Mouse (Mus musculus) embryonic facial prominence, embryonic 12.5 days (tissue): ENCODE data around the gene Gemin2. TPM values are rescaled to one million over a fixed set of nuclear protein-coding genes. Genes with fewer than 3 reads are reported as not detected.
"Not testable (repeated sequence)": the region's sequence is repeated elsewhere in the genome, so short reads cannot be mapped to it uniquely, and the experiment has no call there.

Source experiments
- ATAC-seq: fragments of 200-750 bp; cut with Nextera tagmentation; 2 replicates; pipeline ENCODE4 v1.8.0; 2017; ENCODE audit not compliant: insufficient number of reproducible peaks, insufficient read depth, low FRiP score, low TSS enrichment
- H3K27ac ChIP-seq: fragments of 300-500 bp; sonication (generic); 2 replicates; pipeline ENCODE4 v1.5.1; 2016; ENCODE audit warnings: mild to moderate bottlenecking
- H3K27me3 ChIP-seq: fragments of 300-500 bp; sonication (generic); 2 replicates; pipeline ENCODE4 v1.6.1; 2016; ENCODE audit warnings: mild to moderate bottlenecking, moderate library complexity
- H3K36me3 ChIP-seq: fragments of 300-500 bp; sonication (generic); 2 replicates; pipeline ENCODE4 v1.6.1; 2016; ENCODE audit warnings: mild to moderate bottlenecking
- H3K4me1 ChIP-seq: fragments of 300-500 bp; sonication (generic); 2 replicates; pipeline ENCODE4 v1.6.1; 2016
- H3K4me2 ChIP-seq: fragments of 300-500 bp; sonication (generic); replicated peaks from 2 replicates; pipeline ENCODE4 v1.6.1; 2016; ENCODE audit warnings: mild to moderate bottlenecking, moderate library complexity
- H3K4me3 ChIP-seq: fragments of 300-500 bp; sonication (generic); 2 replicates; pipeline ENCODE4 v1.5.1; 2016; ENCODE audit warnings: mild to moderate bottlenecking
- H3K9ac ChIP-seq: fragments of 300-500 bp; sonication (generic); 2 replicates; pipeline ENCODE4 v1.6.1; 2016; ENCODE audit warnings: mild to moderate bottlenecking, moderate library complexity
- H3K9me3 ChIP-seq: fragments of 300-500 bp; sonication (generic); 2 replicates; pipeline ENCODE4 v1.6.1; 2016; ENCODE audit warnings: mild to moderate bottlenecking, moderate library complexity
- WGBS: fragments of 180-500 bp; shearing (Covaris S2); methylation state at CpG from one replicate; pipeline ENCODE4 v1.1.7; 2016; 5-methylcytosine and 5-hydroxymethylcytosine counted together
- polyA plus RNA-seq: library from polyadenylated mRNA; unstranded; fragments of >200 nt; fragmentation: Nextera tagmentation; extraction: Ambion mirVana; gene quantifications from 2 replicates; pipeline ENCODE4 v1.2.1, GENCODE M21; 2016

Gemin2 gene
- polyA plus RNA-seq, 1 experiment from 2014 or later, result 36.6 TPM

DNA sequence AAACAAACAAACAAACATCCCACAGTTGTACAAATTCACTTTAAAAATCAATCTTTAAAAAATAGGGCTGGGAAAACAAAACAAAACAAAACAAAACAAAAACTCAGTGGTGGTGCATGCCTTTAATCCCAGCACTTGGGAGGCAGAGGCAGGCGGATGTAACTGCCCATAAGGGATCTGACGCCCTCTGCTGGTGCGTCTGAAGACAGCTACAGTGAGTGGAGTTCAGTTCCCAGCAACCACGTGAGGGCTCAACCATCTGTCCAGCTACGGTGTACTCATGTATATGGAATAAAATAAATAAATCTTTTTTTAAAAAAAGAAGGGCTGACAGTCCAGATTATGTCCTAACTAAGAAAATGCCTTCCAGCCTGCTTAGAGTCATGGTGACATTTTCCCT, 18.9 kb downstream of the Gemin2 start:
- WGBS, result 70% methylated on average over 5 of the region's 5 CpGs
- no peak overlapping the region for H3K4me2 ChIP-seq
- ATAC-seq, result no peak
- H3K27me3 ChIP-seq, result no peaks in the 10 kb centered on the region
- H3K9me3 ChIP-seq, result no peaks in the 10 kb centered on the region
- H3K4me3 ChIP-seq, result no peak overlapping the region
- H3K36me3 ChIP-seq, result peaks cover 17% of the 10 kb centered on the region
- no peaks in the 10 kb centered on the region for H3K4me1 ChIP-seq
- H3K9ac ChIP-seq, result no peak overlapping the region
- H3K27ac ChIP-seq, result no peak overlapping the region

GRCm38 (mm10) chr12:59039162-59039970, 26.2 kb downstream of the Gemin2 start:
- H3K4me2 ChIP-seq, result 0 out of 2 replicates have a peak overlapping the region, but pooled peaks have one; percentile 2
- 63% methylated on average over 10 of the region's 10 CpGs for WGBS
- no peaks in the 10 kb centered on the region for H3K9me3 ChIP-seq
- no peak for ATAC-seq
- no peaks in the 10 kb centered on the region for H3K4me1 ChIP-seq
- peaks cover 20% of the 10 kb centered on the region for H3K36me3 ChIP-seq
- no peak overlapping the region for H3K27ac ChIP-seq
- no peak overlapping the region for H3K4me3 ChIP-seq
- H3K9ac ChIP-seq, result no peak overlapping the region
- no peaks in the 10 kb centered on the region for H3K27me3 ChIP-seq

DNA sequence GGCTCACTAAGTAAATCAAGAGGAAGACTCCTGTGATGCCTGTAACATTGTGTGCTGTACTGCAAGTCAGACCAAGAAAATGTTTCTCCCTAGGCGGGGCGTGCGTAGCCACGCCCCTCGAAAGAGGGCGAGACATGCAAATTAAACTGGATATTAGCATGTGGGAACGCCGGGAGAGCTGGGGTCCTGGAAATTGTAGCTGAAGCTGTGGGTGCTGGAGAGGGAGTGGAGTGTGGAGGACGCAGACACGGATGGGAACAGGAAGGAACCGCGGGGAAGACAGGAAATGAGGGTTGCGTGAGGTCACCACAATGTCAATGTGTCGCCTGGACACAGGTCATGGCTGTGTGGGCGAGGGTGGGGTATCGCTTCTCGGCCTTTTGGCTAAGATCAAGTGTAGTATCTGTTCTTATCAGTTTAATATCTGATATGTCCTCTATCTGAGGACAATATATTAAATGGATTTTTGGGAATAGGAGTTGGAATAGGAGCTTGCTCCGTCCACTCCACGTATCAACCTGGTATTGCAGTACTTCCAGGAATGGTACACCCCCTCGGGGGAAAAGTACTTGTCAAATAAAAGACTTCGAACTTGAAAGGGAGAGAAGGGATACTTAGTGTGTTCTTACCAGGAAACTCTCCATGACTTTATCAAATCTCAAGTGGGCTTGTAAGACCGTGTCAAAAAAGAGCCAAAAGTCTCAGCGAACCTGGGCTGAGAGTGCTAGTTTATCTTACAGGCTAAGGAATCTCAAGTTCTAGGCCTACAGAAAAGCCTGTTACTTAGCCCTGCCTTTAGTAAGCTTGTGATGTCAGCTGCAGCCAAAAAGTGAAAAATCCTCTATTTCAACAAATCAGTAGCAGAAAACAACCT, 27.0 kb downstream of the Gemin2 start:
- Histone ChIP-seq H3K9me3 (no peaks in the 10 kb centered on the region), H3K4me3 (no peak overlapping the region), H3K27me3 (no peaks in the 10 kb centered on the region), H3K27ac (peak overlapping the region; percentile 55; the same call in 1 of the 2 replicates), H3K4me2 (peak overlapping the region; percentile 2; the same call in 1 of the 2 replicates), H3K36me3 (peaks cover 28% of the 10 kb centered on the region), H3K9ac (no peak overlapping the region), H3K4me1 (no peaks in the 10 kb centered on the region)
- peak; percentile 74; the same call in 1 of the 2 replicates for ATAC-seq
- 2% methylated on average over 23 of the region's 23 CpGs for WGBS

DNA sequence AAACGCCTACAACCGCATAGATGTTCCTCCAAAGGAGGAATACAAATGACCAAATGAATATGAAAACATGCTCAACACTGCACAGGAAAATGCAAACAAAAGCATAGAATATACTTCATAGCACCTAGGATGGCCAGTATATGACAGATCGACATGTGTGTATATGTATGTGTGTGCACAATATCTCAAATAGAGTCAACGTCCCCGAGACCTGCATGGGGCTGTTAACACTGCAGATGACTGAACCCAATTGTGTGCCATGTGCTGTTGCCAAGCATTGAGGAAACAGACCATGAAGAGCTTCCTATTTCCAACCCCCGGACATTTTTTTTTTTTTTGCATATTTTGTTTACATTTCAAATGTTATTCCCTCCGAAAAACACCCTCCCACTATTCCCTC, 27.7 kb downstream of the Gemin2 start:
- 0 out of 2 replicates have a peak, but pooled peaks have one; percentile 60 for ATAC-seq
- Histone ChIP-seq H3K4me2 (no peak overlapping the region), H3K4me3 (no peak overlapping the region), H3K9ac (no peak overlapping the region), H3K9me3 (no peaks in the 10 kb centered on the region), H3K27ac (no peak overlapping the region), H3K36me3 (peaks cover 34% of the 10 kb centered on the region), H3K27me3 (no peaks in the 10 kb centered on the region), H3K4me1 (no peaks in the 10 kb centered on the region)
- WGBS, result 21% methylated on average over 7 of the region's 7 CpGs

GRCm38 (mm10) chr12:59052470-59052869, 39.3 kb downstream of the Gemin2 start:
- Histone ChIP-seq H3K4me2 (no peak overlapping the region), H3K36me3 (peaks cover 46% of the 10 kb centered on the region; the same call in 1 of the 2 replicates), H3K27ac (no peak overlapping the region), H3K4me1 (no peaks in the 10 kb centered on the region), H3K27me3 (no peaks in the 10 kb centered on the region), H3K9ac (no peak overlapping the region), H3K4me3 (no peak overlapping the region), H3K9me3 (no peaks in the 10 kb centered on the region)
- 96% methylated on average over 3 of the region's 3 CpGs for WGBS
- no peak for ATAC-seq

DNA sequence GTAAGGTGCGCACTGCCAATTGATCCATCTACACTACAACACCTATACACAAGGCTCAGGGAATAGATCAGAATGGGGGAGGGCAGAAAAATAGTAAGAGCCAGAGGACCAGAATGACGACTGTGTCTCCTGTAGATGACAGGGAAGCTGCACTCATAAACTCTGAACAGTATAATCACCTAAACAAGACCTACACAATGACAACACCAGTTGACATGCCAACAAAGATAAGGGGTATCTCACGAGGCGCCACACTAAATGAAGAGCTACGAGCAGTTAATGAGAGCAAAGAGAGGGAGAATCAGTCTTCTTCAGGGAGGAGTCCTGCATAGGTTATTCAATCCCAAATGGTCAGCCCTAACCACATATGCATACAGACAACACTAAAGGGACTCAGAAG, 40.0 kb downstream of the Gemin2 start:
- H3K4me2 ChIP-seq, result no peak overlapping the region
- no peaks in the 10 kb centered on the region for H3K9me3 ChIP-seq
- no peak for ATAC-seq
- H3K9ac ChIP-seq, result no peak overlapping the region
- H3K4me3 ChIP-seq, result no peak overlapping the region
- 96% methylated on average over 5 of the region's 5 CpGs for WGBS
- peaks cover 43% of the 10 kb centered on the region; the same call in 1 of the 2 replicates for H3K36me3 ChIP-seq
- H3K4me1 ChIP-seq, result no peaks in the 10 kb centered on the region
- H3K27me3 ChIP-seq, result no peaks in the 10 kb centered on the region
- H3K27ac ChIP-seq, result no peak overlapping the region

- no peak overlapping the region for H3K9ac ChIP-seq
- H3K27me3 ChIP-seq, result no peaks in the 10 kb centered on the region
- H3K27ac ChIP-seq, result no peak overlapping the region
- H3K9me3 ChIP-seq, result no peaks in the 10 kb centered on the region
- H3K36me3 ChIP-seq, result peaks cover 39% of the 10 kb centered on the region; the same call in 1 of the 2 replicates
- H3K4me1 ChIP-seq, result no peaks in the 10 kb centered on the region
- no peak for ATAC-seq
- no peak overlapping the region for H3K4me2 ChIP-seq
- no peak overlapping the region for H3K4me3 ChIP-seq
These were observed 40.8 kb downstream of the Gemin2 start for GRCm38 (mm10) chr12:59053976-59054375.

GRCm38 (mm10) chr12:59055196-59055850, 42.1 kb downstream of the Gemin2 start:
- 82% methylated on average over 4 of the region's 4 CpGs for WGBS
- no peak for ATAC-seq
- H3K27me3 ChIP-seq, result no peaks in the 10 kb centered on the region
- no peak overlapping the region for H3K4me2 ChIP-seq
- H3K36me3 ChIP-seq, result peaks cover 34% of the 10 kb centered on the region; the same call in 1 of the 2 replicates
- no peak overlapping the region for H3K9ac ChIP-seq
- H3K4me1 ChIP-seq, result peaks cover 3% of the 10 kb centered on the region; the same call in 1 of the 2 replicates
- no peak overlapping the region for H3K27ac ChIP-seq
- no peaks in the 10 kb centered on the region for H3K9me3 ChIP-seq
- H3K4me3 ChIP-seq, result no peak overlapping the region

DNA sequence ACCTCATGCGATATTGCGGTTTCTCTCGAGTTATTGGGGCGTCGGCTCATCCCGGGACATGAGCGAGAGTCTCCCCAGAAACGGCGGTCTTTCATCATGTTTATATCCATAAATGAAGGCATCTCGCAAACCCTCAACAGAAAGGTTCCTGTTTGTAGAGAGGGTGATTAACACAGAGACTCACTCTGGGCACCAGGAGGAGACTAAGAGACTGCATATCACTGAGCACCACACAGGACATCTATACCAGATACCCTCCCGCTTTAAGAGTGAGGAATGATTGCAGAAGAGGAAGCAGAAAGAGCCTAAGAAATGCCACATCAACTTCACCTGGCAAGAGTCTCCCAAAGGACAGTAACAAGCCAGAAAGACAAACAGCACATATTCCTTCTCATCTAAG, 43.0 kb downstream of the Gemin2 start:
- Histone ChIP-seq H3K9me3 (no peaks in the 10 kb centered on the region), H3K9ac (no peak overlapping the region), H3K27ac (no peak overlapping the region), H3K27me3 (no peaks in the 10 kb centered on the region), H3K4me2 (no peak overlapping the region), H3K36me3 (peaks cover 34% of the 10 kb centered on the region; the same call in 1 of the 2 replicates), H3K4me3 (no peak overlapping the region), H3K4me1 (peaks cover 7% of the 10 kb centered on the region; the same call in 1 of the 2 replicates)
- 97% methylated on average over 11 of the region's 11 CpGs for WGBS
- ATAC-seq, result no peak

DNA sequence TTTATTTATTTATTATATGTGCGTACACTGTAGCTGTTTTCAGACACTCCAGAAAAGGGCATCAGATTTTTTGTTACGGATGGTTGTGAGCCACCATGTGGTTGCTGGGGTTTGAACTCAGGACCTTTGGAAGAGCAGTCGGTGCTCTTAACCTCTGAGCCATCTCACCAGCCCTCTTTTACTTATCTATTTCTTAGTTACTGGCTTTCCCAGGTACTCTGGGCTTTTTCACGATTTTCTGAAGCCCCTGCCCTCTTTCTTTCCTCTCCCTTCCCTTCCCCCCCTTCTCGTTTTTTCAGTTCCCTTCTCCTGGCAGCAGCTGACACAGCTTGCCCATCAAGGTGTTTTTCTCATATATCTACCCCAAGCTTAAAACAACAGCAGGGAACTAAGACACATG, 45.0 kb downstream of the Gemin2 start:
- not testable (repeated sequence) for H3K4me1 ChIP-seq, H3K27me3 ChIP-seq, H3K9me3 ChIP-seq, H3K4me3 ChIP-seq, H3K27ac ChIP-seq, H3K4me2 ChIP-seq, ATAC-seq, H3K9ac ChIP-seq
- H3K36me3 ChIP-seq, result peaks cover 26% of the 10 kb centered on the region; the same call in 1 of the 2 replicates
- WGBS, result 84% methylated on average over 5 of the region's 5 CpGs

GRCm38 (mm10) chr12:59060322-59060721, 47.1 kb downstream of the Gemin2 start:
- no peaks in the 10 kb centered on the region for H3K27me3 ChIP-seq
- peak overlapping the region; percentile 69 for H3K4me2 ChIP-seq
- H3K4me1 ChIP-seq, result peaks cover 7% of the 10 kb centered on the region; the same call in 1 of the 2 replicates
- H3K4me3 ChIP-seq, result peak overlapping the region; percentile 90
- H3K9ac ChIP-seq, result peak overlapping the region; percentile 85
- H3K27ac ChIP-seq, result peak overlapping the region; percentile 92
- no peaks in the 10 kb centered on the region for H3K9me3 ChIP-seq
- 53% methylated on average over 4 of the region's 4 CpGs for WGBS
- no peak for ATAC-seq
- H3K36me3 ChIP-seq, result peaks cover 20% of the 10 kb centered on the region; the same call in 1 of the 2 replicates
